Comparison of ENCODE assay signal across 22 mouse cellular contexts in the genomic region with DNA sequence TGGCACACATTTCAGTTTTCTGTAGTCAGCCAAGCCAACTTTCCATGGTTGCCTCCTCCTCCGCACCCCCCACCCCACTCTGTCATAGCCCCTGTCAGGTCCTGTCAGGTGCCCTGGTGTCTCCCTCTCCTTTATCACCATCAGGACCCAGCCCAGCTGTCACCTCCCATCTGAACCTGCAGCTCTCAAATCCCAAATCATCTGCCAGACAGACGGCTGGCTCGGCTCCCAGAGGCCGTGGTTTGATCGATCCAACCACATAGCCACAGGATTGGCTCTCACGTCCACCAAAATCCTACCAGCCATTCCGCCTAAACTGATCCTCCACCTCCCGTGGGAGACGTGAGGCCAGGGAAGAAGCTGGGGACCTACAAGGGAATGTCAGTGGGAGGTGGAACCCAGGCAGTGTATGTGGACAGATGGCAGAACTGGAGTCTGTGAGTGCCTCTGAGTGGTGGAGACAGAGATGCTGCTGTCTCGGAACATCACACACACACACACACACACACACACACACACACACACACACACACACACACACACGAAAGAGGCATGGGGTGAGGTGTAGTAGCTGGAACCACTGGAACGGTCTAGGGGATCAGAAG. TPM values are rescaled to one million over a fixed set of nuclear protein-coding genes. Genes with fewer than 3 reads are reported as not detected.
DNase-seq lines count a peak whose midpoint lies in the region; ATAC-seq lines count a peak whose summit lies in the region.
"Had no signal": no experiment of that assay in that cellular context is flagged by ENCODE, and none has a peak within 500 bp of the region (broad histone marks: within the 10 kb centered on the region; RNA-seq: fewer than 3 reads in every experiment).

No protein-coding gene starts in this region.

- WGBS in midbrain, embryonic 16.5 days, result 81% methylated on average over 11 of the region's 12 CpGs

- no peak overlapping the region for H3K9ac ChIP-seq in midbrain, embryonic 16.5 days (ENCODE audit: low read depth, low read length)
- H3K9ac ChIP-seq: forebrain, postnatal 0 days; heart, embryonic 12.5 days; hindbrain, embryonic 12.5 days had no signal

- H3K4me2 ChIP-seq in midbrain, embryonic 16.5 days (ENCODE audit: low read length), result no peak overlapping the region
- H3K4me2 ChIP-seq: embryonic facial prominence, embryonic 13.5 days; heart, embryonic 12.5 days; hindbrain, embryonic 12.5 days had no signal

- DNase-seq in frontal cortex, adult 2 months (ENCODE audit: extremely low spot score in 1 of 2, low spot score in 1 of 2), result peak; percentile 28 to 45
- no peak for DNase-seq in frontal cortex, postnatal 10 days (ENCODE audit: low spot score in 2 of 2)
- DNase-seq in 3T3-L1 (ENCODE audit: low read depth, low spot score) (peak; percentile 67), NIH3T3 (ENCODE audit: low read depth) (peak; percentile 64)
- DNase-seq in thymus, postnatal 36 days, result no peak
- DNase-seq: cerebellum, adult 9-11 months; forebrain, postnatal 0 days; gastrocnemius, postnatal 10 days; heart, adult 11 months; heart, postnatal 14 days; kidney, adult 18-20 months; right cerebral cortex, postnatal 14 days; spleen, adult 18-20 months had no signal

- H3K27ac ChIP-seq in midbrain, embryonic 16.5 days (ENCODE audit: low read length), result no peak overlapping the region
- H3K27ac ChIP-seq: embryonic facial prominence, embryonic 13.5 days; hindbrain, embryonic 12.5 days; kidney, postnatal 0 days had no signal

- ATAC-seq in megakaryocyte progenitor cell, adult 5-6 weeks (replicated peaks; ENCODE audit: poor library complexity), result peak; percentile 56
- ATAC-seq in midbrain, embryonic 16.5 days, result no peak
- ATAC-seq: forebrain, postnatal 0 days; lung, postnatal 0 days had no signal

- H3K9me3 ChIP-seq in midbrain, embryonic 16.5 days (replicated peaks; ENCODE audit: control insufficient read depth, low read length, poor library complexity, severe bottlenecking), result no peaks in the 10 kb centered on the region
- H3K9me3 ChIP-seq: embryonic facial prominence, embryonic 13.5 days; G1E; heart, embryonic 12.5 days; hindbrain, embryonic 12.5 days; megakaryocyte, embryonic 14.5 days had no signal

- H3K4me1 ChIP-seq in midbrain, embryonic 16.5 days (ENCODE audit: control insufficient read depth, insufficient read depth, low read length), result peaks cover 10% of the 10 kb centered on the region

- no peaks in the 10 kb centered on the region for H3K27me3 ChIP-seq in midbrain, embryonic 16.5 days (ENCODE audit: control insufficient read depth, insufficient read depth, low read depth, low read length)
- H3K27me3 ChIP-seq: embryonic facial prominence, embryonic 13.5 days had no signal

- no peak overlapping the region for H3K4me3 ChIP-seq in midbrain, embryonic 16.5 days (ENCODE audit: low read depth, low read length)
- H3K4me3 ChIP-seq: embryonic facial prominence, embryonic 13.5 days; heart, embryonic 12.5 days; hindbrain, embryonic 12.5 days; megakaryocyte, embryonic 14.5 days had no signal

- no peaks in the 10 kb centered on the region for H3K36me3 ChIP-seq in midbrain, embryonic 16.5 days (ENCODE audit: control insufficient read depth, insufficient read depth, low read length)
- H3K36me3 ChIP-seq: embryonic facial prominence, embryonic 13.5 days; G1E; heart, embryonic 12.5 days had no signal

RNA-seq across cellular contexts. Expression of gene Omp, which starts 0.6 kb away (rescaled TPM):
- 22.2 and 28.1 TPM in 2 replicates for polyA plus RNA-seq in frontal cortex, adult 2 months (2012; rRNA removed)
- 0.25 and 0.32 TPM in 2 replicates for total RNA-seq in megakaryocyte progenitor cell, adult 5-6 weeks (2015)
- total RNA-seq in megakaryocyte progenitor cell, adult 5-6 weeks (2017), result 0.12 TPM in 1 of 2 replicates, not detected in the other
- polyA plus RNA-seq in midbrain, embryonic 16.5 days (2015; fragmentation: Nextera tagmentation; extraction: Ambion mirVana), result 0.35 TPM in 2 replicates
- polyA plus RNA-seq: G1E had no signal

RNA-seq across cellular contexts. Expression of gene Myo7a, which starts 26.6 kb away (rescaled TPM):
- polyA plus RNA-seq in frontal cortex, adult 2 months (2012; rRNA removed), result 20.3 and 21.0 TPM in 2 replicates
- 16.0 and 17.1 TPM in 2 replicates for total RNA-seq in megakaryocyte progenitor cell, adult 5-6 weeks (2015)
- total RNA-seq in megakaryocyte progenitor cell, adult 5-6 weeks (2017), result 22.0 and 29.0 TPM in 2 replicates
- polyA plus RNA-seq in midbrain, embryonic 16.5 days (2015; fragmentation: Nextera tagmentation; extraction: Ambion mirVana), result 22.5 and 22.8 TPM in 2 replicates

RNA-seq across cellular contexts. Expression of gene Capn5, which starts 32.1 kb away (rescaled TPM):
- polyA plus RNA-seq in frontal cortex, adult 2 months (2012; rRNA removed), result 28.7 and 29.4 TPM in 2 replicates
- total RNA-seq in megakaryocyte progenitor cell, adult 5-6 weeks (2015), result 3.4 and 4.5 TPM in 2 replicates
- 4.0 and 7.5 TPM in 2 replicates for total RNA-seq in megakaryocyte progenitor cell, adult 5-6 weeks (2017)
- polyA plus RNA-seq in midbrain, embryonic 16.5 days (2015; fragmentation: Nextera tagmentation; extraction: Ambion mirVana), result 23.5 and 24.0 TPM in 2 replicates

RNA-seq across cellular contexts. Expression of gene B3gnt6, which starts 53.3 kb away (rescaled TPM):
- polyA plus RNA-seq in frontal cortex, adult 2 months (2012; rRNA removed), result 0.44 and 0.59 TPM in 2 replicates
- 0.20 TPM in 1 of 2 replicates, not detected in the other for total RNA-seq in megakaryocyte progenitor cell, adult 5-6 weeks (2015)
- 0.12 TPM in 1 of 2 replicates, not detected in the other for total RNA-seq in megakaryocyte progenitor cell, adult 5-6 weeks (2017)
- 0.45 and 0.57 TPM in 2 replicates for polyA plus RNA-seq in midbrain, embryonic 16.5 days (2015; fragmentation: Nextera tagmentation; extraction: Ambion mirVana)
- total RNA-seq: gastrocnemius, postnatal 10 days; heart, postnatal 14 days had no signal
- polyA plus RNA-seq: embryonic facial prominence, embryonic 13.5 days; heart, embryonic 12.5 days had no signal

Comparison
In these comparisons a context has a peak if more than half of its experiments do, and no peak if none do; other contexts are left out.
1. DNase-seq: peak in frontal cortex, adult 2 months (2 of 2), 3T3-L1 (single experiment) and NIH3T3 (single experiment); none in frontal cortex, postnatal 10 days (0 of 2) and thymus, postnatal 36 days (0 of 2).
2. RNA of gene Omp, which starts 0.6 kb away (polyA plus RNA-seq): 22.2 to 28.1 TPM in frontal cortex, adult 2 months; 0.35 TPM in midbrain, embryonic 16.5 days; every median in the first group is over 10 times any median in the second.